Mouse (Mus musculus) frontal cortex, postnatal 25 days (tissue): ENCODE data around the gene Lipo2.
"Not testable (repeated sequence)": the region's sequence is repeated elsewhere in the genome, so short reads cannot be mapped to it uniquely, and the experiment has no call there.

Experiments used
- DNase-seq, 2 experiments: peaks; one replicate each; pipeline ENCODE4 v3.0.0; 2022; ENCODE audit warnings: low spot score in 2 of 2

The Lipo2 gene

DNA sequence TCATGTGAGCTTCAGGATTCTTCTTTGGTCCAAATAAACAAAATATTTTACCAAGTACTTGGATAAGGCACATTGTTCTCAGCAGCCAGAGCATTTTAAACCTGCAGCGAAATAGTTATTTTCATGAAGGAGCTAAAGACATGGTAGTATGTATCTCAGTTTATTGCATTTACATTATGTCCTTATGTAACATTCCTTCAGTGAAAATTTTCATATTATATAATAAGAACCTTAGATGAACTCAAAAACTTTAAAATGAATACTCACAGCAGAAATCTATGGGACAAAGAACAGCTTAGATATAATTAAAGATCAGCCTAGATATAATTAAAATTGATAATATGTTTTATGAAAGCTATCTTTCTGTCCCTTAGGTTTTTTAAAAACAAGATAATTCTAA, at the start of gene Lipo2:
TSS of gene Lipo2 (minus strand) at position 101 of the 400 bp plus-strand sequence.
- DNase-seq: not testable (repeated sequence)

DNA sequence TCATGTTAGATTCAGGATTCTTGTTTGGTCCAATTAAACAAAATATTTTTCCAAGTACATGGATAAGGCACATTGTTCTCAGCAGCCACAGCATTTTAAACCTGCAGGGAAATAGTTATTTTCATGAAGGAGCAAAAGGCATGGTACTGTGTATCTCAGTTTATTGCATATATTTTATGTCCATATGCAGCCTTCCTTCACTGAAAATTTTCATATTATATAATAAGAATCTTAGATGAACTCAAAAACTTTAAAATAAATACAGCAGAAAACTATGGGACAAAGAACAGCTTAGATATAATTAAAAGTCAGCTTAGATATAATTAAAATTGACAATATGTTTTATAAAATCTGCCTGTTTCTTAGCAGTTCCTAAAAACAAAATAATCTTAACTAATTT, 36.2 kb upstream of the Lipo2 start, which contains the start of gene Lipo1:
TSS of gene Lipo1 (minus strand) at position 101 of the 400 bp plus-strand sequence.
- DNase-seq: not testable (repeated sequence)

DNA sequence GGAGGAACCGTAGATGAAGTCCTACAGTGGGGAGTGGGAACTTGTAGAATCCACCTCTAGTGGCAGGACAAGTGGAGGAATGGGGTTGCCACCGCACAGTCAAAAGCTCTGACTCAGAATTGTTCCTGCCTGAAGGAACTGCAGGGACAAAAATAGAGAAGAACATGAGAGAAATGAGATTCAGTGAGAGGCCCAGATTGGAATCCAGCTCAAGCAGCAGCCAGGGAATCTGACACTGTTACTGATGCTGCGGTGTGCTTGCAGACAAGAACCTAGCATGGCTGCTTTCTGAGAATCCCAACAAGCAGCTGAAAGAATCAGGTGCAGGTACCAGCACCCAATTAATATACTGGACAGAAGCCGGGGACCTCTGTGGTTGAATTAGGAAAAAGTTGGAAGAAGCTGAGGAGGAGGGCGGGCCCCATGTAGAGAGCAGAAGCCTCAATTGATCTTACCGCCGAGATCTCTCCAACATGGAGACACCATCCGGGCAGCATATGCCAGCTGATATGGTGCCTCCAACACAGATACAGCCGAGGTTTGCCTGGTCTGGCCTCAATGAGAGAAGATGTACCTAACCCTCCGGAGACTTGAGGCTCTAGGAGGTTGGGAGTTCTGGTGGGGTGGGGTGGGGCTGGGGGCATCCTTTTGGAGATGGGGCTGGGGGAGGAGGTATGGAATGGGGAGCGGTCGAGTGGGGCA, 35.6 kb upstream of the Lipo2 start:
- peak in 1 of 2 experiments; percentile 6 for DNase-seq

DNA sequence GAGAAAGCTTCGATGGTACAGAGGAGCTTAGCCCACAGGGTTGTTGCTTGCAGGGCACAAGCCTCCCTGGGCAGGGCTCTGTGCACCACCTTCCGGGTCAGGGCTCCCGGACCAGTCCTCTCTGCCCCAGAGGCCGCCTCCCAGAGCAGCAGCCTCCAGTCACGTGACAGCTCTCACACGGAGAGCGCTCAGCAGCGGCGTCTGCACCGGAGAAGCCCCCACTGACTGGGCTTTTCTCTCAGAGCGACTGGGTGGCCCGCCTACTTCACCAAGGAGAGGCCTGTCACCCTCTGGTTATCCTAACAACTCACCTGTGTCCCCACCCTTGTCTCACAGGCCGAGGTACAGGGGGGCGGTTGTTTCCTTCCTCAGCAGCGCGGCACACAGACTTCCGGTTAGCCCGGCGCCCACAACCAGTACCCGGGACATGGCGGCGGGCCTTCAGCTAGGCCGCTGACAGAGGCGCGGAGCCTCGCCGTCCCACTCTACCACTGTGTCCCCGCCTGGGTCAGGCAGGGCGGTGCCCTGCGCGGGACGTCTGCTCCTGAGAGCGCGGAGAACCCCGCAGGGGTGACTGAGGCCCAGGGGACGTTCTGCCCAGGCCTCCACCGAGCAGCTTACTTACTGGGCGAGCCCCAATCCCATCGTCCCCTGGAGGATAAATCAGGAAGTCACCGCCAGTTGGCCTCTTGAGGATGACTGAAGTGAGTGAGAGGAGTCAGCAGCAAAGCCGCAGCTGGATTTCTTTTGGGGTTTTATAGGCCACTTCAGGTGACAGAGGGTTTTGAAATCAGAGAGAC, 10.3 kb upstream of the Lipo2 start, which contains the start of gene Lipo3:
TSS of gene Lipo3 (minus strand) at position 665 of the 800 bp plus-strand sequence.
- peak in 1 of 2 experiments; percentile 3 for DNase-seq
